Mouse (Mus musculus): ENCODE data around the gene Fbxo40.

Fbxo40 gene

GRCm38 (mm10) chr16:36924312-36924711, 66.0 kb downstream of the Fbxo40 start:
- DNase-seq (ENCODE audit: low spot score in 2 of 2): no peak

- DNase-seq (ENCODE audit: low spot score in 2 of 2): no peak
These were observed 68.3 kb downstream of the Fbxo40 start for GRCm38 (mm10) chr16:36921980-36922379.

- no peak for DNase-seq (ENCODE audit: low spot score in 2 of 2)
These were observed 69.1 kb downstream of the Fbxo40 start for GRCm38 (mm10) chr16:36921067-36921613.

GRCm38 (mm10) chr16:36920410-36920809, 69.9 kb downstream of the Fbxo40 start:
- no peak for DNase-seq (ENCODE audit: low spot score in 2 of 2)

GRCm38 (mm10) chr16:36918505-36918904, 71.8 kb downstream of the Fbxo40 start:
- no peak for DNase-seq (ENCODE audit: low spot score in 2 of 2)

- no peak for DNase-seq (ENCODE audit: low spot score in 2 of 2)
These were observed 76.1 kb downstream of the Fbxo40 start for GRCm38 (mm10) chr16:36914195-36914594.
